Mouse (Mus musculus) liver, embryonic 15.5 days (tissue): ENCODE data around the gene Comp. TPM values are rescaled to one million over a fixed set of nuclear protein-coding genes. Genes with fewer than 3 reads are reported as not detected.
A peak's percentile ranks its signal among the peaks of the same experiment; 100 is the strongest.

Source experiments
- ATAC-seq: fragments of 200-750 bp; cut with Nextera tagmentation; 2 replicates; pipeline ENCODE4 v1.8.0; 2017; ENCODE audit warnings: moderate number of reproducible peaks, mild to moderate bottlenecking, moderate library complexity; ENCODE audit not compliant: insufficient read depth
- H3K27ac ChIP-seq: fragments of 300-500 bp; sonication (generic); replicated peaks from 2 replicates; pipeline ENCODE4 v1.5.1; 2015; ENCODE audit warnings: mild to moderate bottlenecking, inconsistent platforms
- H3K27me3 ChIP-seq: fragments of 300-500 bp; sonication (generic); 2 replicates; pipeline ENCODE4 v1.6.1; 2015; ENCODE audit warnings: mild to moderate bottlenecking, inconsistent platforms
- H3K36me3 ChIP-seq: fragments of 300-500 bp; sonication (generic); replicated peaks from 2 replicates; pipeline ENCODE4 v1.6.1; 2015; ENCODE audit warnings: moderate library complexity, mild to moderate bottlenecking, inconsistent platforms
- H3K4me1 ChIP-seq: fragments of 300-500 bp; sonication (generic); replicated peaks from 2 replicates; pipeline ENCODE4 v1.6.1; 2015; ENCODE audit warnings: inconsistent platforms
- H3K4me2 ChIP-seq: fragments of 300-500 bp; sonication (generic); 2 replicates; pipeline ENCODE4 v1.6.1; 2015; ENCODE audit warnings: moderate library complexity, mild to moderate bottlenecking, inconsistent platforms
- H3K4me3 ChIP-seq: fragments of 300-500 bp; sonication (generic); replicated peaks from 2 replicates; pipeline ENCODE4 v1.5.1; 2015; ENCODE audit warnings: mild to moderate bottlenecking, inconsistent platforms
- H3K9ac ChIP-seq: fragments of 300-500 bp; sonication (generic); 2 replicates; pipeline ENCODE4 v1.6.1; 2015; ENCODE audit warnings: moderate library complexity, mild to moderate bottlenecking, inconsistent platforms
- H3K9me3 ChIP-seq: fragments of 300-500 bp; sonication (generic); replicated peaks from 2 replicates; pipeline ENCODE4 v1.6.1; 2016; ENCODE audit warnings: inconsistent platforms
- WGBS: fragments of 180-500 bp; shearing (Covaris S2); methylation state at CpG from one replicate; pipeline ENCODE4 v1.1.7; 2015; ENCODE audit warnings: mixed read lengths; ENCODE audit not compliant: insufficient replicate concordance; 5-methylcytosine and 5-hydroxymethylcytosine counted together
- polyA plus RNA-seq: library from polyadenylated mRNA; unstranded; fragments of >200 nt; fragmentation: Nextera tagmentation; extraction: Ambion mirVana; gene quantifications from 2 replicates; pipeline ENCODE4 v1.2.1, GENCODE M21; 2015

Gene Comp
- polyA plus RNA-seq, 1 experiment from 2014 or later, result 1.3 TPM

DNA sequence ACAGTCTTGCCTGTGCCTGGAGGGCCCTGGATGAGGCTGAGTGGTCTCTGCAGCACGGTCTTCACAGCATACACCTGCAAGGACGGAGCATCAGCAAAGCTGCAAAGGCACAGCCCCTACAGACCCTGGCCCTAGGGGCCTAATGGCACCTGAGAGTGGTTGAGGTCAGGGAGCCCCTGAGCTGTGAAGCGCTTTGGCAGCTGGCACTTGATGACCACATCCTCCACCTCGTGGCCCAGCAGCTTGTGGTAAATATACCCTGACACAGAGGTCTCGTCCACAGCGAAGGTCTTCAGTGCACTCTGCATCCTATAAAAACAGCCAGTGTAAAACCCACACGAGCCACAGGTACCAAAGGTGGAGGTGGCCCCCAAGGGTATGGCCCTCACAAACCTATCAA, 34.4 kb upstream of the Comp start:
- no peak for ATAC-seq
- 87% methylated on average over 7 of the region's 7 CpGs for whole genome bisulfite sequencing

GRCm38 (mm10) chr8:70340659-70341058, 32.7 kb upstream of the Comp start:
- Histone ChIP-seq H3K9ac (no peak overlapping the region), H3K36me3 (peaks cover 90% of the 10 kb centered on the region), H3K9me3 (no peaks in the 10 kb centered on the region), H3K4me1 (peaks cover 18% of the 10 kb centered on the region), H3K27ac (no peak overlapping the region), H3K4me2 (no peak overlapping the region), H3K27me3 (no peaks in the 10 kb centered on the region), H3K4me3 (no peak overlapping the region)
- 91% methylated on average over 7 of the region's 7 CpGs for WGBS
- no peak for ATAC-seq

More for the DNA sequence above, 34.4 kb upstream of the Comp start:
- Histone ChIP-seq H3K4me2 (no peak overlapping the region), H3K36me3 (peaks cover 100% of the 10 kb centered on the region), H3K9me3 (no peaks in the 10 kb centered on the region), H3K27ac (no peak overlapping the region), H3K9ac (no peak overlapping the region), H3K4me1 (peaks cover 2% of the 10 kb centered on the region; the same call in 1 of the 2 replicates), H3K27me3 (no peaks in the 10 kb centered on the region), H3K4me3 (no peak overlapping the region)

DNA sequence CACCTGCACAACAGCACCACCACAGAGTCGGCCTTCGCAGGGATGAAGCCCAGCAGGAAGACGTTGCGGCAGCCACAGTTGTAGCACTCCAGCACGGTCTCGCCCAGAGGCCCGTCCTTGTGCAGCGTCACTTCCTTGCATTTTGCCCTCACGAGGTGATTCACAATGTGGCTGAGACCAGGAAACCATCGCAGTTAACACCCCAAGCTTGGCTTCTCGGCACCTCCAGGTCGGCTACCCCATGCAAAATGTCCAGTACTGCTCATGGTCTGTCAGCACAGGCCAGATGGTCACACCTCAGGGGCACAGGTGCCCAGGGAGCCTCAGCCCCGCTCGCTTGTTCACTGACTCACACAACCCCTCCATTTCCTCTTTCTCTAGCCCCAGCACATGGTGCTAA, 31.4 kb upstream of the Comp start:
- Histone ChIP-seq H3K9ac (no peak overlapping the region), H3K4me2 (no peak overlapping the region), H3K9me3 (no peaks in the 10 kb centered on the region), H3K4me1 (peaks cover 30% of the 10 kb centered on the region), H3K27me3 (no peaks in the 10 kb centered on the region), H3K36me3 (peaks cover 90% of the 10 kb centered on the region), H3K27ac (no peak overlapping the region), H3K4me3 (no peak overlapping the region)
- no peak for ATAC-seq
- 79% methylated on average over 14 of the region's 14 CpGs for WGBS

GRCm38 (mm10) chr8:70343076-70343475, 30.3 kb upstream of the Comp start:
- Histone ChIP-seq H3K9ac (no peak overlapping the region), H3K4me2 (no peak overlapping the region), H3K27ac (no peak overlapping the region), H3K27me3 (no peaks in the 10 kb centered on the region), H3K4me1 (peaks cover 40% of the 10 kb centered on the region), H3K4me3 (no peak overlapping the region), H3K9me3 (no peaks in the 10 kb centered on the region), H3K36me3 (peaks cover 90% of the 10 kb centered on the region)
- no peak for ATAC-seq
- WGBS, result 86% methylated on average over 7 of the region's 7 CpGs

DNA sequence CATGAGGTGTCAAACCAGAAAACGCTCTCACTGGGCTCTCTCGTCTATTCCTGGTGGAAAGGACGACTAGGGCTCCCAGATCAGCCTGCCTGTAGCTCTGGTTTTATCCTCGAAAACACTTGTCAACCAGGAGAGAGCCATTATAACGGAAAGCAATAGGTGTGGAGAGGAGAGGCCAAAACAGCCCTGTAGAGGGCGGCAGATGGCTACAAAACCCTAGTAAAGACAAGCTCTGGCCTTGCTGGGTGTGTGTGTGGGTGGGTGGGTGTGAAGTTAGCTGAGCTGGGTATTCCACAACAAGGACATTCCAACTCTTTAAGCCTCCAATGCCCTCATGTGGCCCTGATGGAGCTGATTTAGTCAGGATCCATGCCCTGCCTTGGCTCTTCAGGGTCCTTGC, 29.7 kb upstream of the Comp start:
- H3K4me1 ChIP-seq, result peaks cover 46% of the 10 kb centered on the region
- no peak for ATAC-seq
- H3K4me2 ChIP-seq, result no peak overlapping the region
- WGBS, result 63% methylated on average over 6 of the region's 6 CpGs
- no peak overlapping the region for H3K27ac ChIP-seq
- H3K4me3 ChIP-seq, result no peak overlapping the region
- H3K9me3 ChIP-seq, result no peaks in the 10 kb centered on the region
- H3K9ac ChIP-seq, result no peak overlapping the region
- H3K27me3 ChIP-seq, result no peaks in the 10 kb centered on the region
- H3K36me3 ChIP-seq, result peaks cover 90% of the 10 kb centered on the region

- Histone ChIP-seq H3K36me3 (peaks cover 90% of the 10 kb centered on the region), H3K9ac (no peak overlapping the region), H3K4me2 (no peak overlapping the region), H3K27me3 (no peaks in the 10 kb centered on the region), H3K9me3 (no peaks in the 10 kb centered on the region), H3K4me1 (peaks cover 52% of the 10 kb centered on the region), H3K4me3 (no peak overlapping the region), H3K27ac (peak overlapping the region; percentile 4; the same call in 1 of the 2 replicates)
- no peak for ATAC-seq
- 76% methylated on average over 2 of the region's 2 CpGs for WGBS
Measured at GRCm38 (mm10) chr8:70344279-70344678, 29.1 kb upstream of the Comp start.

GRCm38 (mm10) chr8:70347443-70347842, 25.9 kb upstream of the Comp start:
- peaks cover 75% of the 10 kb centered on the region for H3K36me3 ChIP-seq
- ATAC-seq, result no peak
- H3K9me3 ChIP-seq, result no peaks in the 10 kb centered on the region
- no peak overlapping the region for H3K27ac ChIP-seq
- H3K27me3 ChIP-seq, result no peaks in the 10 kb centered on the region
- 80% methylated on average over 4 of the region's 4 CpGs for WGBS
- no peak overlapping the region for H3K4me3 ChIP-seq
- H3K9ac ChIP-seq, result no peak overlapping the region
- no peak overlapping the region for H3K4me2 ChIP-seq
- peaks cover 84% of the 10 kb centered on the region for H3K4me1 ChIP-seq

DNA sequence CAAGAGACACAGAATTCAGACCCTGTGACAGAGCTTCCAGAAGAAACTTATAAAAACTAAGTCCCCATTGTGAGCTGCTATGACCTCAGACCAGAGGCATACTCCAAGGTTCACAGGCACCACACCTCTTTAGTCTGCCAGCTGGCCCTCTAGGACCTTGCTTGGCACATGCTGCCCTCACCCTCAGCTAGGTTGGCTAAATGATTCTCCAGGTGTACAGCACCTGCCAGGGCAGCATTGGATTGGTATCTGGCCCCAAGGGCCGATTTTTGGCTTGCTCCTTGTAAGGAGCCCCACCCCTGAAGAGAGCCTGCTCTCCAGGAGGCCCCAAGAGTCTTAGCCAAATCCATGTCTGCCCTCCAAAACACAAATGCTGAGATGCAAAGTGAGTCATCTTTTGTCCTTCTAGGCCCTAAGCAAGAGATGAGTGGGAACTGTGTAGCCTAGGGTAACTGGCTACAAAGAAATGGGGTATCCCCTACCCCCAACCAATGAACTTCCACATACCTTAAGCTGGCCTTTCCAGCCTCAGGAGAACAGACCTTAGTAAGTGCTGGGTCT, 25.4 kb upstream of the Comp start:
- 0 out of 2 replicates have a peak overlapping the region, but pooled peaks have one; percentile 19 for H3K4me2 ChIP-seq
- WGBS, result 56% methylated on average over 1 of the region's 1 CpGs
- H3K27me3 ChIP-seq, result no peaks in the 10 kb centered on the region
- H3K4me1 ChIP-seq, result peaks cover 85% of the 10 kb centered on the region
- no peak for ATAC-seq
- H3K9me3 ChIP-seq, result no peaks in the 10 kb centered on the region
- H3K4me3 ChIP-seq, result no peak overlapping the region
- H3K27ac ChIP-seq, result 0 out of 2 replicates have a peak overlapping the region, but pooled peaks have one; percentile 51
- H3K9ac ChIP-seq, result no peak overlapping the region
- H3K36me3 ChIP-seq, result peaks cover 70% of the 10 kb centered on the region

DNA sequence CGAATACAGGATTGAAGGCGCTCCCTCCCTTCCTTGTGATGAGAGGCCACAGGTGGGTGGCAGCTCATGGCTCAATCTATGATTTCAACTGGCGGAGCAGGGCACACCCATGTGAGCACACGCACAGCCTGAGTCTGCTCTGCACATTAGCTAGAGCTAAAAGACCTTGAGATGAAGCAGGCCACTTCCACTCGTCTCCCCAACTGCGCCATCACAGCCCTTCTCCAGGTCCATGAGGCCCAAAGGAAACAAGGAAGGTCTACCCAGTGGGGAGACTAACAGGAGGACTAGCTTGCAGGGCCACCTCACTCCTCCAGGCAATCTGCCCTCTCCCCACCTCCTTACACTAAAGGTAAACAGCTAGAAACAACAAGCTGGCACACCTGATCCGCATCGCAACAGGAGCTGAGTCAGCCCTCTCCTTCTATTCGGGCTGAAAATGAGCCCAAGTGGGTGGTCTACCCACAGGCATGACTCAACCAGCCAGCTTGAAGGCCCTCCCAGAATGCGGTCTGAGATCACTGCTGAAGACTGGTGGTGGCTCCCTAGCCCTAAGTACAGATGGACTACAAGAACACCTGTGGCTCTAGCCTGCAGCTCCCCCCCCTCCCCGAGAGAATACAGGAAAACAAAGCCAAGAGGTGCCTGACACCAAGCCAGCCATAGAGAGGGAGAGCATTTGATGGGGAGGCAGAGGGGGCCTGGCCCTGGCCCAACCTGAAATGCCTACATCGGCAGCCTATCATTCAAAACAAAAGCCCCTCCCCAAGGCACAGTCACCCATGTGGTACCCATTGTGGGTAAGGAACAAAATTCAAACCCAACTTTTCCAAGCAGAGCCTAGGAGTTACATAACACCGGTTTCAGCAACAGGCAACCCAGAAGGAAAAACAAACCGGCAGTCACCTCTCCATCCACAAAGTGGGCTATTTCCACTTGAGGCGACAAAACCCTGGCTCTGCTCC, 22.0 kb upstream of the Comp start:
- Histone ChIP-seq H3K27me3 (no peaks in the 10 kb centered on the region), H3K9me3 (no peaks in the 10 kb centered on the region), H3K4me1 (peaks cover 90% of the 10 kb centered on the region), H3K4me3 (peak overlapping the region; percentile 89), H3K9ac (peak overlapping the region; percentile 98), H3K36me3 (peaks cover 46% of the 10 kb centered on the region), H3K27ac (peak overlapping the region; percentile 96), H3K4me2 (peak overlapping the region; percentile 95)
- 38% methylated on average over 15 of the region's 15 CpGs for WGBS
- no peak for ATAC-seq

DNA sequence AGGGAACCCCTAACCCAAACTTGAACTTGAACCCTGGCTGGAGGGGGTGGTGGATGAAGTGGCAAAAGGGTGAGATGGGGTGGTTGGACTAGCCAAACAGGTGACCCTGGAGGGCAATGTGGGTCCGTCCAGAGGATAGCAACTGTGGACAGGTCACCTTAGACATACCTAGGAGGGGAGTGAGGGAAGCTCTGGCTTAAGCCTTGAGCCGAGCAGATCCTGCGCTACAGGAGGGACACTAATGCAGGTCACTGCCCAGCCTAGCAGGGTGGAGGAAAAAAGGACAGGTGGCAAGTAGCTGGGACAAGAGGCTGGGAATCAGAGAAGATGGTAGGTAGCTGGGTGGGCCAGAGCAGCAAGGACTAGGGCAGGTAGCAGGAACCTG, 21.4 kb upstream of the Comp start:
- Histone ChIP-seq H3K4me2 (peak overlapping the region; percentile 95), H3K9me3 (no peaks in the 10 kb centered on the region), H3K27me3 (no peaks in the 10 kb centered on the region), H3K36me3 (peaks cover 39% of the 10 kb centered on the region), H3K4me1 (peaks cover 91% of the 10 kb centered on the region), H3K9ac (peak overlapping the region; percentile 98), H3K27ac (peak overlapping the region; percentile 96), H3K4me3 (peak overlapping the region; percentile 89)
- 14% methylated on average over 3 of the region's 3 CpGs for WGBS
- ATAC-seq, result no peak

DNA sequence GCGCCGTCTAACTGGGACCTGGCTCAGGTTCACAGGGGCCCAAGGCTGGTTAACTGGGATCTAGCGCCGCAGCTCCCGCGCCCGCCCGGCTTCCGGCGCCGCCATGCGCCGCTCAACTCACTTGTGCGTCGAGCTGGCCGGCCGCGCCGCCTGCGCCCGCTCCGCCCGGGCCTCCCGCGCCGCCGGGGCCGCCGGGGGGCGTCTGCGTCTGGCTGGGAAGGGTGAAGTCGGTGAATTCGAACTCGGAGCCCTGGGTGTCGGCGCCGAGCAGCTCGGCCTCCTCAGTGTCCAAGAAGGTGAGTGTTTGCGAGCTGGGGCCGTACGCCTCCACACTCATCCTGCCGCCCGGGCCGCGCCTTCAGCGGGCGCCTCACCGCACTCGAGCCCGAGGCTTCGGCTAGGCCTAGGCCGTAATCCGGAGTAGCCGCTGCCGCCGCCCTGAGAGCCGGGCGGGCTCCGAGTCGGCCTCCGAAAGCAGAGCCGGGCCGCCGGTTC, 20.7 kb upstream of the Comp start:
- H3K4me1 ChIP-seq, result peaks cover 91% of the 10 kb centered on the region
- peaks cover 32% of the 10 kb centered on the region for H3K36me3 ChIP-seq
- peak overlapping the region; percentile 89 for H3K4me3 ChIP-seq
- 0% methylated on average over 64 of the region's 64 CpGs for WGBS
- H3K27ac ChIP-seq, result peak overlapping the region; percentile 96
- ATAC-seq, result peak; percentile 41
- H3K9ac ChIP-seq, result peak overlapping the region; percentile 98
- no peaks in the 10 kb centered on the region for H3K27me3 ChIP-seq
- peak overlapping the region; percentile 95 for H3K4me2 ChIP-seq
- H3K9me3 ChIP-seq, result no peaks in the 10 kb centered on the region
